Mouse (Mus musculus) C2C12 (cell line): ENCODE data around the gene Rae1. TPM values are rescaled to one million over a fixed set of nuclear protein-coding genes. Genes with fewer than 3 reads are reported as not detected.

Experiments used
- H3K27me3 ChIP-seq: one replicate; pipeline ENCODE4 v1.6.1; 2011; ENCODE audit not compliant: control insufficient read depth, insufficient read depth, insufficient read length
- H3K36me3 ChIP-seq: one replicate; pipeline ENCODE4 v1.6.1; 2011; ENCODE audit not compliant: control insufficient read depth, insufficient read depth
- H3K4me3 ChIP-seq: one replicate; pipeline ENCODE4 v1.5.1; 2011; ENCODE audit warnings: mild to moderate bottlenecking, control low read depth; ENCODE audit not compliant: poor library complexity, insufficient read depth, severe bottlenecking
- H3K79me2 ChIP-seq: one replicate; pipeline ENCODE4 v1.6.1; 2011; ENCODE audit not compliant: control insufficient read depth, insufficient read depth
- H3K79me3 ChIP-seq: one replicate; pipeline ENCODE4 v1.6.1; 2011; ENCODE audit warnings: low read depth, control low read depth
- H3ac ChIP-seq: one replicate; pipeline ENCODE3; 2011; ENCODE audit warnings: low read depth; ENCODE audit not compliant: control insufficient read depth, insufficient read length
- CEBPB ChIP-seq: IDR thresholded peaks from one replicate; pipeline ENCODE4 v1.6.1; 2011; ENCODE audit warnings: low read depth, mild to moderate bottlenecking, control low read depth, moderate library complexity
- CTCF ChIP-seq: IDR thresholded peaks from one replicate; pipeline ENCODE4 v1.5.1; 2011; ENCODE audit not compliant: control insufficient read depth, insufficient read depth, insufficient read length
- FOSL1 ChIP-seq: IDR thresholded peaks from one replicate; pipeline ENCODE4 v1.8.0; 2011; ENCODE audit warnings: mild to moderate bottlenecking, low read length; ENCODE audit not compliant: poor library complexity, insufficient read depth, severe bottlenecking
- MAX ChIP-seq: IDR thresholded peaks from one replicate; pipeline ENCODE4 v1.6.1; 2011; ENCODE audit warnings: mild to moderate bottlenecking, control low read depth
- MYOD1 ChIP-seq: IDR thresholded peaks from one replicate; pipeline ENCODE4 v1.6.1; 2011; ENCODE audit warnings: low read depth; ENCODE audit not compliant: control insufficient read depth, insufficient read length
- MYOG ChIP-seq: IDR thresholded peaks from one replicate; pipeline ENCODE4 v1.6.1; 2011; ENCODE audit not compliant: control insufficient read depth, insufficient read length; ENCODE audit errors: extremely low read depth
- USF1 ChIP-seq: IDR thresholded peaks from one replicate; pipeline ENCODE4 v1.6.1; 2011; ENCODE audit warnings: low read depth, mild to moderate bottlenecking, control low read depth, moderate library complexity
- long read RNA-seq, 2 experiments: library from polyadenylated mRNA; unstranded; transcript quantifications; one replicate each; pipeline ENCODE4 v2.0.0; 2019 to 2020
- polyA plus RNA-seq: library from polyadenylated mRNA; unstranded; fragments of >200 nt; fragmentation: generic; extraction: Trizol; gene quantifications from one replicate; pipeline ENCODE4 v1.2.1, GENCODE M21; 2012; ENCODE audit warnings: missing spikeins

Rae1 gene
- 83.7 TPM for polyA plus RNA-seq
- long read RNA-seq, experiment 1, transcript Rae1-201 (12 exons, 1,742 nt), result major isoform, 63 of 84 reads
- long read RNA-seq, experiment 1, partial matches to known transcripts, result 1 of 84 reads
- long read RNA-seq, experiment 1, other reads (novel, unspliced or antisense), result 20 of 84 reads
- long read RNA-seq, experiment 2, transcript Rae1-201 (12 exons, 1,742 nt), result major isoform, 426 of 471 reads
- long read RNA-seq, experiment 2, partial matches to known transcripts, result 4 of 471 reads
- long read RNA-seq, experiment 2, other reads (novel, unspliced or antisense), result 39 of 471 reads

GRCm38 (mm10) chr2:172999630-173000284 lies at the start of gene Rae1:
TSS of gene Rae1 (plus strand) at chr2:173000117.
- TF ChIP-seq USF1, result no peak
- TF ChIP-seq CTCF, result peak; percentile 52
- TF ChIP-seq MAX, result no peak
- peak within 1 kb of the TSS; percentile 72 for H3K4me3 ChIP-seq
- peaks cover 13% of the 10 kb centered on the region for H3K27me3 ChIP-seq
- peaks cover 28% of the 10 kb centered on the region for H3K79me3 ChIP-seq
- peak within 1 kb of the TSS; percentile 76 for H3ac ChIP-seq
- H3K79me2 ChIP-seq, result peaks cover 49% of the 10 kb centered on the region
- H3K36me3 ChIP-seq, result peaks cover 24% of the 10 kb centered on the region

GRCm38 (mm10) chr2:172950119-172950676 lies 49.7 kb upstream of the Rae1 start:
- Histone ChIP-seq H3K4me3 (no peak overlapping the region), H3K36me3 (no peaks in the 10 kb centered on the region), H3K27me3 (peaks cover 8% of the 10 kb centered on the region), H3K79me3 (no peaks in the 10 kb centered on the region), H3ac (no peak overlapping the region), H3K79me2 (no peaks in the 10 kb centered on the region)
- TF ChIP-seq FOSL1 (no peak), CEBPB (no peak), CTCF (no peak), MAX (no peak), USF1 (no peak), MYOG (no peak), MYOD1 (no peak)

GRCm38 (mm10) chr2:172950722-172951121 lies 49.2 kb upstream of the Rae1 start:
- Histone ChIP-seq H3K27me3 (peaks cover 8% of the 10 kb centered on the region), H3ac (no peak overlapping the region), H3K4me3 (no peak overlapping the region), H3K36me3 (no peaks in the 10 kb centered on the region), H3K79me2 (no peaks in the 10 kb centered on the region), H3K79me3 (no peaks in the 10 kb centered on the region)
- TF ChIP-seq FOSL1 (no peak), MYOD1 (no peak), USF1 (no peak), CTCF (no peak), MAX (no peak), CEBPB (no peak), MYOG (no peak)

- H3K79me3 ChIP-seq, result no peaks in the 10 kb centered on the region
- no peak overlapping the region for H3K4me3 ChIP-seq
- H3ac ChIP-seq, result no peak overlapping the region
- no peaks in the 10 kb centered on the region for H3K79me2 ChIP-seq
- TF ChIP-seq FOSL1 (no peak), CEBPB (no peak)
- H3K27me3 ChIP-seq, result peaks cover 3% of the 10 kb centered on the region
- H3K36me3 ChIP-seq, result no peaks in the 10 kb centered on the region
Observed at GRCm38 (mm10) chr2:172951976-172952375, 47.9 kb upstream of the Rae1 start.

GRCm38 (mm10) chr2:172958579-172958978 lies 41.3 kb upstream of the Rae1 start:
- H3K4me3 ChIP-seq, result no peak overlapping the region
- no peak for TF ChIP-seq MAX
- no peaks in the 10 kb centered on the region for H3K79me3 ChIP-seq
- no peak overlapping the region for H3ac ChIP-seq
- H3K27me3 ChIP-seq, result no peaks in the 10 kb centered on the region
- H3K36me3 ChIP-seq, result no peaks in the 10 kb centered on the region
- H3K79me2 ChIP-seq, result no peaks in the 10 kb centered on the region

- H3K79me3 ChIP-seq, result no peaks in the 10 kb centered on the region
- TF ChIP-seq USF1 (no peak), CEBPB (no peak), FOSL1 (no peak), MYOG (no peak), MYOD1 (no peak), MAX (no peak)
- H3K79me2 ChIP-seq, result no peaks in the 10 kb centered on the region
- H3ac ChIP-seq, result no peak overlapping the region
- peaks cover 4% of the 10 kb centered on the region for H3K27me3 ChIP-seq
- H3K4me3 ChIP-seq, result no peak overlapping the region
- no peaks in the 10 kb centered on the region for H3K36me3 ChIP-seq
Observed at GRCm38 (mm10) chr2:172959006-172959768, 40.7 kb upstream of the Rae1 start.
